Mouse (Mus musculus): ENCODE measurements around the gene Tiam2. TPM values are rescaled to one million over a fixed set of nuclear protein-coding genes. Genes with fewer than 3 reads are reported as not detected.
"Not testable (repeated sequence)": the region's sequence is repeated elsewhere in the genome, so short reads cannot be mapped to it uniquely, and the experiment has no call there.

Gene Tiam2
- polyA plus RNA-seq, 1 experiment, result 5.4 TPM

DNA sequence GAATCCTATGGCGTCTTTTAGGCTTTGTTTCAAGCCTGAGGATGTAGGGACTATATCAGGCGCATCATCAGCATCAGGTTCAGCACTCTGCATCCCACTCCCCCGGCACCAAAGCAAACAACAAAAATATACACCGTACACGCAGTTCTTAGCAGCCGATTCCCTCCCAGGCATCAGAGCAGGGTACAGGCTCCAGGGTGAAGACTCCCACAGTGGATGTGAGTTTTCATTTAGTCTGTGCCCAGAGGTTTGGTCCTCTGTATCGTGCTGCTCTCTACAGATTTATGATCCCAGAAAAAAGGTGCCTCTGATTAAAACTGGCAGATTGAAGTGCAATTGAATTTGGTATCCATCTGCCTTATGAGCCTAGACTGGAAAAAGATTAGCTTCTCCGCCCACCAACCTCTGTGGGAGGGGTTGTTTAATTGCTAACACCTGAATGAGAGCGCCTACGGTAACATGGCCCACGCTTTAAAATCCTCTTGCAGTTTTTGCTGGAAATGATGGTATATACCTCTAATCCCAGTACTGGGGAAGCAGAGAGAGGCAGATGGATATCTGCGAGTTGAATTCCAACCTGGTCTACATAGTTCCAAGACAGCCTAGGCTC, 19.0 kb downstream of the Tiam2 start:
- WGBS, result 83% methylated on average over 12 of the region's 12 CpGs
- no peak overlapping the region for H3K27ac ChIP-seq (ENCODE audit: insufficient read depth, low read length)

GRCm38 (mm10) chr17:3347800-3348199, 21.4 kb downstream of the Tiam2 start:
- Histone ChIP-seq H3K4me1 (ENCODE audit: control insufficient read depth, insufficient read depth, low read length) (no peaks in the 10 kb centered on the region), H3K27ac (ENCODE audit: insufficient read depth, low read length) (no peak overlapping the region), H3K27me3 (ENCODE audit: control insufficient read depth, insufficient read depth, low read length) (no peaks in the 10 kb centered on the region), H3K4me3 (replicated peaks; ENCODE audit: insufficient read depth, low read depth, low read length) (no peak overlapping the region)
- WGBS, result 81% methylated on average over 2 of the region's 2 CpGs
- TF ChIP-seq POLR2A (IDR thresholded peaks at IDR 0.05; ENCODE audit: borderline replicate concordance, insufficient read depth, low read length), result no peak
- TF ChIP-seq CTCF (IDR thresholded peaks at IDR 0.05; ENCODE audit: borderline replicate concordance, insufficient read depth, low read depth, low read length), result no peak
- DNase-seq, result no peak

More for the DNA sequence above, 19.0 kb downstream of the Tiam2 start:
- TF ChIP-seq POLR2A (IDR thresholded peaks at IDR 0.05; ENCODE audit: borderline replicate concordance, insufficient read depth, low read length) (no peak), CTCF (IDR thresholded peaks at IDR 0.05; ENCODE audit: borderline replicate concordance, insufficient read depth, low read depth, low read length) (no peak)
- Histone ChIP-seq H3K27me3 (ENCODE audit: control insufficient read depth, insufficient read depth, low read length) (no peaks in the 10 kb centered on the region), H3K4me3 (replicated peaks; ENCODE audit: insufficient read depth, low read depth, low read length) (no peak overlapping the region), H3K4me1 (ENCODE audit: control insufficient read depth, insufficient read depth, low read length) (no peaks in the 10 kb centered on the region)
- no peak for DNase-seq

DNA sequence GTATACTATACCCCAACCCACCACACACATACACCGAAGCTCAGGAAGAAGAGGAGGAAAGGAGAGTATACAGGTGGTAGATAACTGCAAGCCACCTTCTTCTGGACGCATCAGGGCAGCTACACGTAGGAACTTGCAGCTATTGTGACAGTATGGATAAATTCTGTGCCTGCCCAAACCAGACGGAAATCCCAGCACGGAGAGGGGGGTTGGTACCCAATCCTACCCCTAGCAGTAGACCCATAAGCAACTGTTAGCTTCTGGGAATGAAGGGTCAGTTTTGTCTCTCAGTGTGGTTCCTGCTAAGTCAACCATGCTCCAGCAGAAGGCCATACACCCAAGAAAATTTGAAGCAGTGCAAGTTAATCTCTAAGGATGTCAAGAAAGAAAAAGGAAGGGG, 23.0 kb downstream of the Tiam2 start:
- TF ChIP-seq CTCF (IDR thresholded peaks at IDR 0.05; ENCODE audit: borderline replicate concordance, insufficient read depth, low read depth, low read length), result no peak
- TF ChIP-seq POLR2A (IDR thresholded peaks at IDR 0.05; ENCODE audit: borderline replicate concordance, insufficient read depth, low read length), result no peak
- WGBS, result 94% methylated on average over 5 of the region's 5 CpGs
- Histone ChIP-seq H3K4me1 (ENCODE audit: control insufficient read depth, insufficient read depth, low read length) (no peaks in the 10 kb centered on the region), H3K4me3 (replicated peaks; ENCODE audit: insufficient read depth, low read depth, low read length) (no peak overlapping the region), H3K27me3 (ENCODE audit: control insufficient read depth, insufficient read depth, low read length) (no peaks in the 10 kb centered on the region), H3K27ac (ENCODE audit: insufficient read depth, low read length) (no peak overlapping the region)
- no peak for DNase-seq

GRCm38 (mm10) chr17:3349939-3350338, 23.6 kb downstream of the Tiam2 start:
- DNase-seq, result peak; percentile 37 to 70
- no peak overlapping the region for H3K4me3 ChIP-seq (replicated peaks; ENCODE audit: insufficient read depth, low read depth, low read length)
- TF ChIP-seq CTCF (IDR thresholded peaks at IDR 0.05; ENCODE audit: borderline replicate concordance, insufficient read depth, low read depth, low read length), result no peak
- no peak overlapping the region for H3K27ac ChIP-seq (ENCODE audit: insufficient read depth, low read length)
- H3K27me3 ChIP-seq (ENCODE audit: control insufficient read depth, insufficient read depth, low read length), result no peaks in the 10 kb centered on the region
- 26% methylated on average over 12 of the region's 12 CpGs for WGBS
- H3K4me1 ChIP-seq (ENCODE audit: control insufficient read depth, insufficient read depth, low read length), result no peaks in the 10 kb centered on the region

DNA sequence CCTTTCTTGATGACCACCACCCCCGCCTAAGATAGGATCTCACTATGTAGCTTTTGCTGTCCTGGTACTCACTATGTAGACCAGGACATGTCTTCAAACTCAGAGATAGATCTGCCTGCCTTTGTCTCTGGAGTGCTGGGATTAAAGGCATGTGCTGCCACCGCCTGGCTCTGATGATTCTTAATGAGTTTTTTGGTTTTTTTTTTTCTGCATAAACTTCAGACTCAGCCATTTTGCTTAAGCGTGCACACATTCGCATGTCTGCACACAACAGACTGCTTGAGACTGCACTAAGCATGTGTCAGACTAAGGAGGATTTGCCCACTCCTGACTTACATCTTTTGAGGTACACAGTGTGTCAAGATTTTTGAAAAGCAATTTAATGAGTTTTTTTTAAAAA, 24.0 kb downstream of the Tiam2 start:
- Histone ChIP-seq H3K27ac (ENCODE audit: insufficient read depth, low read length) (no peak overlapping the region), H3K4me3 (replicated peaks; ENCODE audit: insufficient read depth, low read depth, low read length) (no peak overlapping the region), H3K4me1 (ENCODE audit: control insufficient read depth, insufficient read depth, low read length) (no peaks in the 10 kb centered on the region), H3K27me3 (ENCODE audit: control insufficient read depth, insufficient read depth, low read length) (no peaks in the 10 kb centered on the region)
- WGBS, result 80% methylated on average over 4 of the region's 4 CpGs
- peak in 1 of 2 experiments; percentile 28 for DNase-seq
- TF ChIP-seq CTCF (IDR thresholded peaks at IDR 0.05; ENCODE audit: borderline replicate concordance, insufficient read depth, low read depth, low read length) (0 out of 2 replicates have a peak, but pooled peaks have one; percentile 24), POLR2A (IDR thresholded peaks at IDR 0.05; ENCODE audit: borderline replicate concordance, insufficient read depth, low read length) (no peak)

- Histone ChIP-seq H3K4me3 (replicated peaks; ENCODE audit: insufficient read depth, low read depth, low read length) (no peak overlapping the region), H3K4me1 (ENCODE audit: control insufficient read depth, insufficient read depth, low read length) (no peaks in the 10 kb centered on the region), H3K27ac (ENCODE audit: insufficient read depth, low read length) (no peak overlapping the region), H3K27me3 (ENCODE audit: control insufficient read depth, insufficient read depth, low read length) (no peaks in the 10 kb centered on the region)
- no peak for TF ChIP-seq POLR2A (IDR thresholded peaks at IDR 0.05; ENCODE audit: borderline replicate concordance, insufficient read depth, low read length)
- no peak for TF ChIP-seq CTCF (IDR thresholded peaks at IDR 0.05; ENCODE audit: borderline replicate concordance, insufficient read depth, low read depth, low read length)
- DNase-seq, result no peak
- WGBS, result 65% methylated on average over 4 of the region's 4 CpGs
Measured at GRCm38 (mm10) chr17:3351668-3352067, 25.3 kb downstream of the Tiam2 start.

DNA sequence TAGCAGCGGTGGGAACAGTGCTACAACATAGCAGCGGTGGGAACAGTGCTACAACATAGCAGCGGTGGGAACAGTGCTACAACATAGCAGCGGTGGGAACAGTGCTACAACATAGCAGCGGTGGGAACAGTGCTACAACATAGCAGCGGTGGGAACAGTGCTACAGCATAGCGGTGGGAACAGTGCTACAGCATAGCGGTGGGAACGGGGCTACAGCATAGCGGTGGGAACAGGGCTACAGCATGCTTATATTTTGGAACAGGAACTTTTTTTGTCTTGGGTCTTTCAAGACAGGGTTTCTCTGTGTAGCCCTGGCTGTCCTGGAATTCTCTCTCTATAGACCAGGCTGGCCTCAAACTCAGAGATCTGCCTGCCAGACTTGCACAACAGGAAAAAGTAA, 26.8 kb downstream of the Tiam2 start:
- not testable (repeated sequence) for H3K27ac ChIP-seq (ENCODE audit: insufficient read depth, low read length); DNase-seq; H3K4me3 ChIP-seq (replicated peaks; ENCODE audit: insufficient read depth, low read depth, low read length); H3K4me1 ChIP-seq (ENCODE audit: control insufficient read depth, insufficient read depth, low read length); H3K27me3 ChIP-seq (ENCODE audit: control insufficient read depth, insufficient read depth, low read length)
- 96% methylated on average over 10 of the region's 10 CpGs for WGBS

- DNase-seq, result no peak
- Histone ChIP-seq H3K27me3 (ENCODE audit: control insufficient read depth, insufficient read depth, low read length) (no peaks in the 10 kb centered on the region), H3K4me3 (replicated peaks; ENCODE audit: insufficient read depth, low read depth, low read length) (no peak overlapping the region), H3K4me1 (ENCODE audit: control insufficient read depth, insufficient read depth, low read length) (no peaks in the 10 kb centered on the region), H3K27ac (ENCODE audit: insufficient read depth, low read length) (no peak overlapping the region)
- TF ChIP-seq POLR2A (IDR thresholded peaks at IDR 0.05; ENCODE audit: borderline replicate concordance, insufficient read depth, low read length), result no peak
- no peak for TF ChIP-seq CTCF (IDR thresholded peaks at IDR 0.05; ENCODE audit: borderline replicate concordance, insufficient read depth, low read depth, low read length)
- WGBS, result 74% methylated on average over 3 of the region's 3 CpGs
Measured at GRCm38 (mm10) chr17:3354856-3355255, 28.5 kb downstream of the Tiam2 start.

Measured in cerebellum, adult 2 months (tissue).